Mouse (Mus musculus): Measurements from ENCODE around the gene Lyg2. TPM values are rescaled to one million over a fixed set of nuclear protein-coding genes. Genes with fewer than 3 reads are reported as not detected.

The Lyg2 gene
- polyA plus RNA-seq (2012; rRNA removed): not detected in 2 replicates

DNA sequence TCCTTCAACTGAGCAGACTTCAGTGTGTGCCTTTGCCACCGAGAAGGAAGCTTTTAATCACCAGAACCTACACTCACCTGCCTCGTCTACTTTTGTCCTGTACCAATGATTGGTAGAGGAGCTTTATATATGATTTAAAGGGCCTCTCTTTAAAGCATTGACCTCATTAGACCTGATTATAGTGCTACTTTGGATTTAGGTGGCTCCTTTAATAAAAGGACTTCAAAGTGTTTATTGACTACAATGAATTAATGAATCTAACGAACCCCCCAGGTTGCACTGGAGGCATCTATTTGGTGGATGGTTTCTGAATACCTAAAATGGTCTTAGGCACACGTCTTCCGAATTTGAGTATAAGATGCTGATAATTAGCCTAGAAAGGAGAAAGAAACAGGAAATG is at the start of gene Lyg2:
TSS of gene Lyg2 (minus strand) at position 101 of the 400 bp plus-strand sequence.

GRCm38 (mm10) chr1:37957659-37958058 is 41.4 kb upstream of the Lyg2 start, which contains the start of gene Lyg1:
Lyg1 (minus strand) TSS chr1:37957759.

GRCm38 (mm10) chr1:37890025-37890652 is 26.2 kb downstream of the Lyg2 start, which contains the start of the genes Mitd1 and Mrpl30:
Mitd1 (minus strand) TSS chr1:37890411.
Mrpl30 (plus strand) TSS chr1:37890477.

GRCm38 (mm10) chr1:37871704-37872103 is 44.6 kb downstream of the Lyg2 start, which contains the start of gene Lipt1:
Lipt1 (plus strand) TSS chr1:37871738.

DNA sequence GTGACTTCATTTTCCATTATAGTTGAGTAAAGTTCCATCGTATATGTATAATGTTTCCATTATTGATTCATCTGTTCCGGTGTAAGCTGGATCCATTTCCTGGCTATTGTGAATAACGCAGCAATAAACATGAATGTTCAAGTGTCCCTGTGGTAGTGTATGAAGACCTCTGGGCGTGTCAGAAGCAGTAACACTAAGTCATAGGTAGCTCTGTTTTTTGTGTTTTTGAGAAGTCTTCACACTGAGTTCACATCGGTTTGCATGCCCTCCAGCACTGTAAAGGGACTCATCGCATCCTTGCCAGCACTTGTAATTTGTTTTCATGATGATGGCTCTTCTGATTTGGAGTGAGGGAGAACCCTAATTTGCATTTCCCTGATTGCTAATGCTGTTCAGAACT is 50.0 kb downstream of the Lyg2 start, which contains the start of gene Tsga10:
TSS of gene Tsga10 (minus strand) at position 144 of the 400 bp plus-strand sequence.

Other genes starting within 250 kb of the Lyg2 start
- 35.9 and 44.1 TPM in 2 replicates for gene 2010300C02Rik, start 196.4 kb downstream of the Lyg2 start, polyA plus RNA-seq (2012; rRNA removed)
- 0.22 and 0.36 TPM in 2 replicates for gene Tsga10, start 50.1 kb downstream of the Lyg2 start, polyA plus RNA-seq (2012; rRNA removed)
- gene Lipt1, start 44.8 kb downstream of the Lyg2 start, polyA plus RNA-seq (2012; rRNA removed): 1.3 TPM in 2 replicates
- gene Mitd1, start 26.1 kb downstream of the Lyg2 start, polyA plus RNA-seq (2012; rRNA removed): 4.5 and 5.3 TPM in 2 replicates
- 30.8 and 35.6 TPM in 2 replicates for gene Mrpl30, start 26.0 kb downstream of the Lyg2 start, polyA plus RNA-seq (2012; rRNA removed)
- gene Lyg1, start 41.3 kb upstream of the Lyg2 start, polyA plus RNA-seq (2012; rRNA removed): not detected in 2 replicates
- 4.6 and 5.4 TPM in 2 replicates for gene Txndc9, start 81.4 kb upstream of the Lyg2 start, polyA plus RNA-seq (2012; rRNA removed)
- 2.3 and 3.3 TPM in 2 replicates for gene Eif5b, start 81.5 kb upstream of the Lyg2 start, polyA plus RNA-seq (2012; rRNA removed)
- 4.5 and 7.5 TPM in 2 replicates for gene Rev1, start 213.3 kb upstream of the Lyg2 start, polyA plus RNA-seq (2012; rRNA removed)

All from colon, adult 2 months (tissue).